Mouse (Mus musculus) gastrocnemius, postnatal 10 days (tissue): ENCODE data around the gene Epyc. TPM values are rescaled to one million over a fixed set of nuclear protein-coding genes. Genes with fewer than 3 reads are reported as not detected.
"Not testable (repeated sequence)": the region's sequence is repeated elsewhere in the genome, so short reads cannot be mapped to it uniquely, and the experiment has no call there.

Source experiments
- DNase-seq: peaks from one replicate; pipeline ENCODE4 v3.0.0; 2021; ENCODE audit warnings: mixed read lengths
- total RNA-seq, 2 experiments: library from RNA; stranded (reverse); gene quantifications; 2 replicates each; pipeline ENCODE4 v1.2.3; 2021

Epyc gene
- total RNA-seq, 2 experiments from 2014 or later = 0.38 TPM

DNA sequence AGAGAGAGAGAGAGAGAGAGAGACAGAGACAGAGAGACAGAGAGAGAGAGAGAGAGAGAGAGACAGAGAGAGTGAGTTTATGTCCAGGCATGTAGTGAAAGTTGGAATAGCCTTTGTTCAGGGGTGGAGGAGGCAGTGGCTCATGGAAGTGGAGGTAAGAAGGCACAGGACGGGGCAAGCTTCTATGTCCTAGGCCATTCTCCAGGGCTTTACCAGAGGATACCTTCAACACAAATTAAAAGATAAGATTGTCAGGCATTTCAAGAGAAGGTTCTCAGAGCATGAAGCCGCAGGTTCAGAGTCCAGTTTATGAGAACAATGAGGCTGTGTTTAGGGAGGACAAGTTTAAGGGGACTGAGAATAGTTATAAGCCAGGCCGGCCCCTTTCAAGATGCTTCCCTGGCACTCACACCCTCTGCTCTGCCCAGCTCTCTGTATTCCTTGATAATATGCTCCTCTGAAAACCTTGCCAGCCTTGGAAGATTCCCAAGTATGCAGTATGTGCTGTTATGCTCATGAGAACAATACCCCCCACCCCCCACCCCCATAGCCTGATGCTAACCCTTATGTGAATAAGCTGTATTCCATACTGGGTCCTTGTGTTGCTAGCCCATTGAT is 71.5 kb downstream of the Epyc start:
- no peak for DNase-seq

- DNase-seq = no peak
Measured at GRCm38 (mm10) chr10:97717233-97717632, 73.4 kb downstream of the Epyc start.

DNA sequence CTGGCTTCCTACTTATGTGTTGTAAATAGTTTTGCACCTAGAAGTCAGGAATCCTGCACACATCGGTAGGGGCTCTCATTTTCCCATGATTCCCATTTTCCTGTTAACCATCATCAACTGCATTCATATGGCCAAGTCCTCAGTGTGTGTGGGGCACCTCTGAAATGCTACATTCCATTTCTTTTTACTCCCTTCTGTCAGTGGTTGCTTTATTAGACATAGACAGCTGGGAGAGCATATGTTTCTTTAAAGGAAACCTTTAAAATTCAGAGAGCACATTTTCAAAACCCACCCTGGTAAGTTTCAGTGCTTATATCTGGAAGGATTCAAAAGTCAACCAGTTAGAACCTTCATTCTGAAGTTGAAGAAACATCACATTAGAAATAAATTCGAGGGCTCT is 74.2 kb downstream of the Epyc start:
- no peak for DNase-seq

GRCm38 (mm10) chr10:97720625-97721024 is 76.8 kb downstream of the Epyc start:
- DNase-seq = no peak

GRCm38 (mm10) chr10:97722709-97723108 is 78.8 kb downstream of the Epyc start:
- DNase-seq = no peak

GRCm38 (mm10) chr10:97725929-97726328 is 82.1 kb downstream of the Epyc start:
- no peak for DNase-seq

DNA sequence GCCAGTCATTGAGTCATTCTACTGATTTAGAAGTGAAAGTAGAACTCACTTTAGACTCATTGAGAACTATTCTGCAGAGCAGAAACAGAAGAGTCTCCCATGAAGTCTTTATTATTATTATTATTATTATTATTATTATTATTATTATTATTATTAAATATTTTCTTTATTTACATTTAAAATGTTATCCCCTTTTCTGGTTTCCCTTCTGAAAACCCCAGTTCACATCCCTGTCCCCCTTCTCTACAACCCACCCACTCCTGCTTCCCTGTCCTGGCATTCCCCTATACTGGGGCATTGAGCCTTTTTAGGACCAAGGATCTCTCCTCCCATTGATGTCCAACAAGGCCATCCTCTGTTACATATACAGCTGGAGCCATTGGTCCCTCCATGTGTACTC is 82.8 kb downstream of the Epyc start, which contains the start of gene C030005K15Rik:
Gene C030005K15Rik (minus strand): TSS at position 101 of the 400 bp plus-strand sequence.
- not testable (repeated sequence) for DNase-seq

Other genes starting within 250 kb of the Epyc start
- gene Dcn, start 164.5 kb upstream of the Epyc start, total RNA-seq = 100 to 1,000 TPM; 546 to 577 TPM
- 10 to 100 TPM; 71.2 to 92.0 TPM for gene Lum, start 78.9 kb upstream of the Epyc start, total RNA-seq
- 10 to 100 TPM; 64.0 to 76.7 TPM for gene Kera, start 37.2 kb upstream of the Epyc start, total RNA-seq
- not detected for gene Ccer1, start 49.0 kb downstream of the Epyc start, total RNA-seq
- gene C030005K15Rik, start 82.7 kb downstream of the Epyc start, total RNA-seq = not detected